Mouse (Mus musculus): ENCODE results near the gene Maoa. TPM values are rescaled to one million over a fixed set of nuclear protein-coding genes. Genes with fewer than 3 reads are reported as not detected.

Gene Maoa
- polyA plus RNA-seq (2015; fragmentation: Nextera tagmentation; extraction: Ambion mirVana): 12.7 and 15.0 TPM in 2 replicates

DNA sequence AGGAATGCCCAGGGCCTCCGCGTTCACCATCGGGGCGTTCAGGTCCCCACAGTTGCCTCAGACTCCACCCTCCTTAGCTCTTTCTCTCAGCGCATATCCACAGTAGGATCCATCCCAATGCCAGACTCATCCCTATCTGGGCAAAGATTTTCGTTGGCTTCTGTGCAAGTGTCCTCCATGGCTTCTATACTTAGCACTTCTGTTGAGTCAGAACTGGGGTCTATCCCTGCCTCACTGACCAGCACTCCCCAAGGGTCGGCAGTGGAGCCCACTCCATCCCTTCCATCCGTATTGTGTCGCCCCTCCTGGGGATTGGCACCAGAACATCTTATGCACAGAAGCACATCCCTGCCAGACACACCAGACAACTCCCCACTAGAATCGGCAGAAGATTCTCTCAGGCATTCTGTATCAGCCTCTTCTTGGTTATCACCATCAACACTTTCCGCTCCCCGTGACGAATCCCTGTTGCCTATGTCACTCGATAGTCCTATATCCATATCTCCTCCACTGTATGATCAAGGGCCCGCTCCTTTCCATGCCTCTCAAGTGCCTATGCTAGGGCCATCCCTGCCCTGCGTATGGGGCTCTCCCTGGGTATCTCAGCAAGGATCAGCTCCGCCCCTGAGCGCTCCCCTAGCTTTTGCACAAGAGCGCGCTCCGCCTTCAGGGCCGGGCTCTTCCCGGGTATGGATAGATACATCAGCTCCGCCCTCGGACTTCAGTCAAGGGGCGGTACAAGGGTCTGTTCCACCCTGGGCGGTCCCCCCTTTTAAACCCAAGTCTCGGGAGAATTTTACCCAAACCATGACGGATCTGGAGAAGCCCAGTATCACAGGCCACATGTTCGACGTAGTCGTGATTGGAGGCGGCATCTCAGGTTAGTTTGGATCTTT is at the start of gene Maoa:
Maoa (plus strand) TSS at position 665 of the 896 bp plus-strand sequence.
- H3K36me3 ChIP-seq: no peaks in the 10 kb centered on the region

GRCm38 (mm10) chrX:16618225-16619033 is 1.1 kb upstream of the Maoa start:
- no peaks in the 10 kb centered on the region for H3K36me3 ChIP-seq
- no peaks in the 10 kb centered on the region for H3K27me3 ChIP-seq
- H3K27ac ChIP-seq: peak overlapping the region; percentile 82
- H3K4me2 ChIP-seq (replicated peaks): peak overlapping the region; percentile 67
- 30% methylated on average over 60 of the region's 60 CpGs for WGBS
- no peaks in the 10 kb centered on the region for H3K9me3 ChIP-seq
- peak overlapping the region; percentile 64 for H3K9ac ChIP-seq (replicated peaks)
- H3K4me3 ChIP-seq (replicated peaks): peak overlapping the region; percentile 51
- ATAC-seq: peak; percentile 95
- H3K4me1 ChIP-seq (replicated peaks): no peaks in the 10 kb centered on the region

More for the DNA sequence above, at the start of gene Maoa:
- Histone ChIP-seq H3K9me3 (no peaks in the 10 kb centered on the region), H3K4me3 (replicated peaks) (peak within 1 kb of the TSS; percentile 51), H3K4me2 (replicated peaks) (peak within 1 kb of the TSS; percentile 67), H3K4me1 (replicated peaks) (no peaks in the 10 kb centered on the region), H3K27me3 (no peaks in the 10 kb centered on the region), H3K9ac (replicated peaks) (peak within 1 kb of the TSS; percentile 64), H3K27ac (peak within 1 kb of the TSS; percentile 82)
- peak; percentile 86 for ATAC-seq
- 16% methylated on average over 33 of the region's 33 CpGs for WGBS

DNA sequence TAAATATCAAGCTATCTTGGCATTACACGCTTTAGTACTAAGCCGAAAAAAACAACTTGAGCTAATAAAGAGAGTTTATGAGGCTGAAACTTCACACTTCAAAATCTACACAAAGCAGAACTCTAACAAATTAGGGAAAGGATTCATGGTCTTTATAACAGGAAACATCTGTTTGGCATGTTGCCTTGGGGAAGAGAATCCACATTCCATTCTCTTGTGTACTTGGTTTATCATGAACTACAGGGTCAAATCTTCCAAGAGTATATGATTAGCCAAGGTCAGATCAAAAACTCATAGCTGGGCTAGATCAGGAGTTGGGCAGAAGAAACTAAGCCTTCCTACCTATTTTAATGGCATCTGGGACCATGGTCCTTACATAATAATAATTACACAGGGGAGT is 37.0 kb downstream of the Maoa start:
- H3K9ac ChIP-seq (replicated peaks): no peak overlapping the region
- H3K4me2 ChIP-seq (replicated peaks): no peak overlapping the region
- ATAC-seq: no peak
- WGBS: 84% methylated on average over 2 of the region's 2 CpGs
- H3K4me3 ChIP-seq (replicated peaks): no peak overlapping the region
- no peaks in the 10 kb centered on the region for H3K9me3 ChIP-seq
- no peaks in the 10 kb centered on the region for H3K27me3 ChIP-seq
- no peaks in the 10 kb centered on the region for H3K36me3 ChIP-seq
- H3K4me1 ChIP-seq (replicated peaks): no peaks in the 10 kb centered on the region
- no peak overlapping the region for H3K27ac ChIP-seq

DNA sequence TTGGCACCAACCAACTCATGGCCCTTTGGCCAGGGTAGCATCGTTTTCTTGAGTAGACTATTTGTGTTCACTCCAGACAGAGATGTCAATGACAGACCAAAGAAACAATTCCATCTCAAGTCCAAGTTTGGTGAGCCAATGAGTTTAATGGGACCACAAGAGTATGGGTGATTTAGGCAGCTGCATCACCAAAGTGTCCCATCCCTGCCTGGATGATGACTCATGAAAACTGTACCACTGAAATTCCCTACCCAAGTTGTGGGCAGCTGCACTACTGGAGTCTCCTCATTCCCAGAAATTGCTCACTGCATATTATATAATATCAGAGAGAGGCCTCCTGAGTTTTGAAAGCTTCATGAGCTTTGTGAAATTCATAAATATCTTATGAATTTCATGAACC is 86.6 kb downstream of the Maoa start:
- Histone ChIP-seq H3K27me3 (no peaks in the 10 kb centered on the region), H3K36me3 (no peaks in the 10 kb centered on the region), H3K4me3 (replicated peaks) (no peak overlapping the region), H3K9me3 (no peaks in the 10 kb centered on the region), H3K9ac (replicated peaks) (no peak overlapping the region), H3K4me2 (replicated peaks) (no peak overlapping the region), H3K27ac (no peak overlapping the region), H3K4me1 (replicated peaks) (no peaks in the 10 kb centered on the region)
- whole genome bisulfite sequencing: 86% methylated on average over 1 of the region's 1 CpGs
- no peak for ATAC-seq

DNA sequence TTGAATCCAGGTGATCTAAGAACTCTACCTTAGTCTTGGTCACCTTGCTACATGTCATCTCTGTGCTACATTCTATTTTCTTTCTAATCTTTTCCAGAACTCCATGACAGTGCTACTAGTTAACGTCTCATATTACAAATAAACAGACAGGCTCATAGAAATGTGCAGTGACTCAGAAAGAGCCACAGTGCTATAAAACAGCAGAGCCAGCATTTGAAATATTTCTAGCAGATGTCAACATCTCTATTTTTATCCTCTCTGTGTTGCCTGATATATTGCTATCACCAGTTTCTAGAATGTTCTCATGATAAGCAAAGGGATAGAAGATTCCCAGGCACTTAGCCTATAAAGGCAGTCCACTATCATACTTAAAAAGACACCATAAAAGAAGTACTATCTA is 94.5 kb downstream of the Maoa start:
- H3K27me3 ChIP-seq: no peaks in the 10 kb centered on the region
- no peak overlapping the region for H3K4me3 ChIP-seq (replicated peaks)
- H3K4me2 ChIP-seq (replicated peaks): no peak overlapping the region
- no peaks in the 10 kb centered on the region for H3K9me3 ChIP-seq
- no peaks in the 10 kb centered on the region for H3K4me1 ChIP-seq (replicated peaks)
- no peak overlapping the region for H3K9ac ChIP-seq (replicated peaks)
- ATAC-seq: no peak
- no peak overlapping the region for H3K27ac ChIP-seq
- WGBS: 93% methylated on average over 1 of the region's 1 CpGs
- no peaks in the 10 kb centered on the region for H3K36me3 ChIP-seq

Other genes with a start within 250 kb of the Maoa start
- not detected in 2 replicates for gene Cypt1, start 96.8 kb upstream of the Maoa start, polyA plus RNA-seq (2015; fragmentation: Nextera tagmentation; extraction: Ambion mirVana)
- gene Maob, start 197.7 kb downstream of the Maoa start, polyA plus RNA-seq (2015; fragmentation: Nextera tagmentation; extraction: Ambion mirVana): 2.5 TPM in 2 replicates

Measured in midbrain, embryonic 13.5 days (tissue).